Mouse (Mus musculus) small intestine, adult 2 months (tissue): ENCODE measurements around the gene Wdr5b.

Experiments
- CTCF ChIP-seq: fragments of 200-500 bp; IDR thresholded peaks from 2 replicates; pipeline ENCODE4 v1.5.1; 2012; ENCODE audit warnings: low read depth, mild to moderate bottlenecking, control low read depth, inconsistent platforms, low read length, moderate library complexity, mixed read lengths; ENCODE audit not compliant: insufficient replicate concordance, insufficient read length; ENCODE audit errors: extremely low read depth
- POLR2A ChIP-seq: fragments of 200-500 bp; IDR thresholded peaks from 2 replicates; pipeline ENCODE4 v1.6.1; 2012; ENCODE audit warnings: low read depth, mild to moderate bottlenecking, control low read depth, inconsistent platforms, low read length, moderate library complexity

GRCm38 (mm10) chr16:36087846-36088245, 46.9 kb downstream of the Wdr5b start:
- TF ChIP-seq CTCF (no peak), POLR2A (no peak)
